In genomic region chr11:5718611-5719354, GRCm38 (mm10) we compare ENCODE assay signal across 21 mouse cellular contexts. TPM values are rescaled to one million over a fixed set of nuclear protein-coding genes. Genes with fewer than 3 reads are reported as not detected.
A peak's percentile ranks its signal among the peaks of the same experiment; 100 is the strongest.
DNase-seq lines count a peak whose midpoint lies in the region; ATAC-seq lines count a peak whose summit lies in the region.
"Had no signal": no experiment of that assay in that cellular context is flagged by ENCODE, and none has a peak within 500 bp of the region (broad histone marks: within the 10 kb centered on the region; RNA-seq: fewer than 3 reads in every experiment).

No protein-coding gene starts in this region.

- H3K9ac ChIP-seq in heart, embryonic 12.5 days = no peak overlapping the region
- H3K9ac ChIP-seq: embryonic facial prominence, embryonic 12.5 days; forebrain, embryonic 15.5 days; hindbrain, embryonic 12.5 days had no signal

- no peaks in the 10 kb centered on the region for H3K9me3 ChIP-seq in heart, embryonic 12.5 days (replicated peaks)
- H3K9me3 ChIP-seq: embryonic facial prominence, embryonic 12.5 days; forebrain, embryonic 15.5 days; hindbrain, embryonic 12.5 days had no signal

- H3K4me1 ChIP-seq in heart, embryonic 12.5 days (replicated peaks) = no peaks in the 10 kb centered on the region
- H3K4me1 ChIP-seq: embryonic facial prominence, embryonic 12.5 days; forebrain, embryonic 15.5 days; hindbrain, embryonic 12.5 days had no signal

- WGBS in heart, embryonic 12.5 days = 86% methylated on average over 12 of the region's 12 CpGs

- H3K27ac ChIP-seq in heart, embryonic 12.5 days (ENCODE audit: poor library complexity, severe bottlenecking) = no peak overlapping the region
- H3K27ac ChIP-seq: embryonic facial prominence, embryonic 12.5 days; forebrain, embryonic 15.5 days; heart, adult 2 months; hindbrain, embryonic 12.5 days had no signal

- no peaks in the 10 kb centered on the region for H3K27me3 ChIP-seq in heart, embryonic 12.5 days (replicated peaks)
- H3K27me3 ChIP-seq: CH12.LX; embryonic facial prominence, embryonic 12.5 days; forebrain, embryonic 15.5 days; hindbrain, embryonic 12.5 days had no signal

- no peak overlapping the region for H3K4me3 ChIP-seq in heart, embryonic 12.5 days
- H3K4me3 ChIP-seq: embryonic facial prominence, embryonic 12.5 days; forebrain, embryonic 15.5 days; heart, adult 2 months; hindbrain, embryonic 12.5 days had no signal

- peak; percentile 58 for DNase-seq in heart, adult 11 months
- peak; percentile 35 for DNase-seq in lung, postnatal 25 days (ENCODE audit: low spot score)
- DNase-seq in lung, postnatal 14 days = no peak
- peak; percentile 18 for DNase-seq in testis, postnatal 10 days (ENCODE audit: low spot score)
- DNase-seq in testis, postnatal 14 days (ENCODE audit: low spot score) = no peak
- peak; percentile 5 for DNase-seq in MN1 (ENCODE audit: low spot score)
- no peak for DNase-seq in adrenal gland, postnatal 10 days
- DNase-seq: adrenal gland, postnatal 36 days; cerebellum, adult 2 months; cerebellum, postnatal 14 days; gastrocnemius, postnatal 10 days; heart, adult 2 months; heart, postnatal 10 days; heart, postnatal 4 days had no signal

- no peak overlapping the region for H3K4me2 ChIP-seq in heart, embryonic 12.5 days
- H3K4me2 ChIP-seq: embryonic facial prominence, embryonic 12.5 days; forebrain, embryonic 15.5 days; hindbrain, embryonic 12.5 days had no signal

- H3K36me3 ChIP-seq in heart, embryonic 12.5 days = peaks cover 67% of the 10 kb centered on the region

- no peak for ATAC-seq in heart, embryonic 12.5 days (ENCODE audit: insufficient number of reproducible peaks, low FRiP score)
- ATAC-seq: forebrain, embryonic 15.5 days; hindbrain, embryonic 16.5 days; inflammation-experienced regulatory T-cells, adult 6 months had no signal

RNA-seq across cellular contexts. Expression of gene Mrps24, which starts 3.3 kb away (rescaled TPM):
- polyA plus RNA-seq in heart, embryonic 12.5 days (2016; fragmentation: Nextera tagmentation; extraction: Ambion mirVana) = 167 and 171 TPM in 2 replicates
- 100 to 1,000 TPM; 155 to 166 TPM for total RNA-seq in adrenal gland, postnatal 10 days (2021)

RNA-seq across cellular contexts. Expression of gene Urgcp, which starts 43.4 kb away (rescaled TPM):
- 32.2 and 33.8 TPM in 2 replicates for polyA plus RNA-seq in heart, embryonic 12.5 days (2016; fragmentation: Nextera tagmentation; extraction: Ambion mirVana)
- total RNA-seq in adrenal gland, postnatal 10 days (2021) = 10 to 100 TPM; 65.1 to 66.5 TPM

Comparison
In these comparisons a context has a peak if more than half of its experiments do, and no peak if none do; other contexts are left out.
1. DNase-seq: peak in heart, adult 11 months (single experiment), lung, postnatal 25 days (single experiment), testis, postnatal 10 days (single experiment) and MN1 (single experiment); none in lung, postnatal 14 days (single experiment), testis, postnatal 14 days (single experiment) and adrenal gland, postnatal 10 days (single experiment).